Mouse (Mus musculus) cerebellum, adult 2 months (tissue): ENCODE data around the gene Commd1.

Source experiments
- CTCF ChIP-seq: fragments of 200-500 bp; IDR thresholded peaks from 2 replicates; pipeline ENCODE4 v1.5.1; 2011; ENCODE audit warnings: low read depth, mild to moderate bottlenecking, control low read depth, low read length, moderate library complexity, borderline replicate concordance; ENCODE audit not compliant: insufficient read depth
- POLR2A ChIP-seq: fragments of 200-500 bp; IDR thresholded peaks from 2 replicates; pipeline ENCODE4 v1.6.1; 2011; ENCODE audit warnings: low read length, control low read depth, borderline replicate concordance; ENCODE audit not compliant: insufficient read depth

- TF ChIP-seq CTCF: no peak
- TF ChIP-seq POLR2A: no peak
Measured at GRCm38 (mm10) chr11:22852510-22852909, 129.7 kb downstream of the Commd1 start.
